Mouse (Mus musculus) urinary bladder, postnatal 4 days (tissue): ENCODE results near the gene Apoe.
A peak's percentile ranks its signal among the peaks of the same experiment; 100 is the strongest.

Source experiments
- DNase-seq, 2 experiments: peaks; one replicate each; pipeline ENCODE4 v3.0.0; 2021 to 2022; ENCODE audit warnings: low spot score in 2 of 2

The Apoe gene

GRCm38 (mm10) chr7:19716055-19716682 lies 17.2 kb upstream of the Apoe start:
- no peak for DNase-seq

GRCm38 (mm10) chr7:19715239-19716054 lies 16.5 kb upstream of the Apoe start, which contains the start of gene Tomm40:
TSS of gene Tomm40 (minus strand) at chr7:19715438.
- DNase-seq = peak; percentile 97 to 99

GRCm38 (mm10) chr7:19714836-19715235 lies 15.8 kb upstream of the Apoe start:
- DNase-seq = no peak

GRCm38 (mm10) chr7:19713598-19713997 lies 14.6 kb upstream of the Apoe start:
- no peak for DNase-seq

- DNase-seq = no peak
These were observed 14.2 kb upstream of the Apoe start for GRCm38 (mm10) chr7:19713196-19713595.

GRCm38 (mm10) chr7:19712414-19712813 lies 13.4 kb upstream of the Apoe start:
- no peak for DNase-seq

- no peak for DNase-seq
These were observed 11.7 kb upstream of the Apoe start for GRCm38 (mm10) chr7:19710650-19711049.

- DNase-seq = no peak
These were observed 6.3 kb upstream of the Apoe start for GRCm38 (mm10) chr7:19705271-19705670.

GRCm38 (mm10) chr7:19704475-19704874 lies 5.5 kb upstream of the Apoe start:
- no peak for DNase-seq

- no peak for DNase-seq
These were observed 4.0 kb upstream of the Apoe start for GRCm38 (mm10) chr7:19702859-19703555.

- peak; percentile 56 to 77 for DNase-seq
These were observed 2.2 kb upstream of the Apoe start for GRCm38 (mm10) chr7:19701069-19701761.

- DNase-seq = no peak
These were observed 1.5 kb upstream of the Apoe start for GRCm38 (mm10) chr7:19700299-19701068.

- no peak for DNase-seq
These were observed 800 bp upstream of the Apoe start for GRCm38 (mm10) chr7:19699827-19700148.

- no peak for DNase-seq
These were observed 760 bp downstream of the Apoe start for GRCm38 (mm10) chr7:19697949-19698906.

- DNase-seq = no peak
These were observed 2.6 kb downstream of the Apoe start for GRCm38 (mm10) chr7:19696336-19696873.

GRCm38 (mm10) chr7:19695881-19696280 lies 3.1 kb downstream of the Apoe start:
- no peak for DNase-seq

GRCm38 (mm10) chr7:19695213-19695594 lies 3.8 kb downstream of the Apoe start:
- DNase-seq = no peak

GRCm38 (mm10) chr7:19694336-19695212 lies 4.4 kb downstream of the Apoe start:
- DNase-seq = no peak

- peak in 1 of 2 experiments; percentile 60 for DNase-seq
These were observed 5.6 kb downstream of the Apoe start for GRCm38 (mm10) chr7:19693421-19693820.
